11 mouse cellular contexts compared by ENCODE assay signal in genomic region chr7:45711316-45712021, GRCm38 (mm10). TPM values are rescaled to one million over a fixed set of nuclear protein-coding genes. Genes with fewer than 3 reads are reported as not detected.
DNase-seq lines count a peak whose midpoint lies in the region; ATAC-seq and TF ChIP-seq lines count a peak whose summit lies in the region.
"Had no signal": no experiment of that assay in that cellular context is flagged by ENCODE, and none has a peak within 500 bp of the region (broad histone marks: within the 10 kb centered on the region; RNA-seq: fewer than 3 reads in every experiment).

No protein-coding gene starts in this region.

- 0 out of 2 replicates have a peak, but pooled peaks have one; percentile 25 for TF ChIP-seq POLR2A in olfactory bulb, adult 2 months (IDR thresholded peaks at IDR 0.05; ENCODE audit: insufficient read depth, low read depth, low read length)

- H3K4me3 ChIP-seq in hindbrain, embryonic 10.5 days, result 0 out of 2 replicates have a peak overlapping the region, but pooled peaks have one; percentile 5
- H3K4me3 ChIP-seq in hindbrain, postnatal 0 days (ENCODE audit: low read length), result no peak overlapping the region
- H3K4me3 ChIP-seq in midbrain, embryonic 10.5 days, result peak overlapping the region; percentile 9; the same call in 1 of the 2 replicates
- H3K4me3 ChIP-seq in midbrain, embryonic 15.5 days, result no peak overlapping the region
- H3K4me3 ChIP-seq in olfactory bulb, adult 2 months (ENCODE audit: insufficient read depth, low read depth, low read length), result no peak overlapping the region

- H3K27me3 ChIP-seq in hindbrain, embryonic 10.5 days (ENCODE audit: insufficient read depth, poor library complexity, severe bottlenecking), result no peaks in the 10 kb centered on the region
- H3K27me3 ChIP-seq in hindbrain, postnatal 0 days (ENCODE audit: insufficient read depth, low read length), result no peaks in the 10 kb centered on the region
- H3K27me3 ChIP-seq in midbrain, embryonic 10.5 days (ENCODE audit: low read depth, poor library complexity, severe bottlenecking), result no peaks in the 10 kb centered on the region
- no peaks in the 10 kb centered on the region for H3K27me3 ChIP-seq in midbrain, embryonic 15.5 days (replicated peaks)
- H3K27me3 ChIP-seq: limb, embryonic 15.5 days had no signal

- H3K9ac ChIP-seq in hindbrain, postnatal 0 days (replicated peaks; ENCODE audit: low read length), result no peak overlapping the region
- no peak overlapping the region for H3K9ac ChIP-seq in midbrain, embryonic 15.5 days
- H3K9ac ChIP-seq: limb, embryonic 15.5 days had no signal

- H3K36me3 ChIP-seq in hindbrain, embryonic 10.5 days, result peaks cover 44% of the 10 kb centered on the region
- H3K36me3 ChIP-seq in hindbrain, postnatal 0 days (ENCODE audit: insufficient read depth, low read length), result peaks cover 27% of the 10 kb centered on the region
- peaks cover 45% of the 10 kb centered on the region for H3K36me3 ChIP-seq in midbrain, embryonic 10.5 days
- peaks cover 32% of the 10 kb centered on the region for H3K36me3 ChIP-seq in midbrain, embryonic 15.5 days (replicated peaks)

- no peak overlapping the region for H3K4me2 ChIP-seq in hindbrain, postnatal 0 days (ENCODE audit: low read depth, low read length)
- H3K4me2 ChIP-seq in midbrain, embryonic 15.5 days, result no peak overlapping the region
- H3K4me2 ChIP-seq: limb, embryonic 15.5 days had no signal

- no peak for TF ChIP-seq CTCF in hindbrain, postnatal 0 days (IDR thresholded peaks at IDR 0.05; ENCODE audit: low read depth)
- TF ChIP-seq CTCF in olfactory bulb, adult 2 months (IDR thresholded peaks at IDR 0.05; ENCODE audit: insufficient read depth, low read depth, low read length), result no peak

- WGBS in hindbrain, embryonic 10.5 days, result 92% methylated on average over 24 of the region's 24 CpGs
- WGBS in hindbrain, postnatal 0 days, result 86% methylated on average over 24 of the region's 24 CpGs
- 94% methylated on average over 24 of the region's 24 CpGs for WGBS in midbrain, embryonic 10.5 days
- WGBS in midbrain, embryonic 15.5 days, result 92% methylated on average over 24 of the region's 24 CpGs
- 78% methylated on average over 24 of the region's 24 CpGs for WGBS in olfactory bulb, adult 2 months

- H3K27ac ChIP-seq in hindbrain, embryonic 10.5 days, result no peak overlapping the region
- H3K27ac ChIP-seq in hindbrain, postnatal 0 days, result no peak overlapping the region
- no peak overlapping the region for H3K27ac ChIP-seq in midbrain, embryonic 10.5 days (replicated peaks)
- H3K27ac ChIP-seq in midbrain, embryonic 15.5 days, result no peak overlapping the region
- H3K27ac ChIP-seq in olfactory bulb, adult 2 months (ENCODE audit: insufficient read depth, low read depth, low read length), result no peak overlapping the region
- H3K27ac ChIP-seq: limb, embryonic 15.5 days had no signal

- peak; percentile 55 for DNase-seq in cerebellum, adult 11-12 months
- DNase-seq in hindbrain, embryonic 10.5 days (ENCODE audit: low spot score), result no peak
- DNase-seq in hindbrain, postnatal 0 days (ENCODE audit: low spot score), result no peak
- DNase-seq in midbrain, embryonic 10.5 days (ENCODE audit: low spot score), result no peak
- DNase-seq in B cell, adult 2 months, result no peak
- DNase-seq: right cerebral cortex, postnatal 4 days had no signal

- peaks cover 73% of the 10 kb centered on the region for H3K4me1 ChIP-seq in hindbrain, embryonic 10.5 days (replicated peaks)
- peaks cover 39% of the 10 kb centered on the region for H3K4me1 ChIP-seq in hindbrain, postnatal 0 days (ENCODE audit: insufficient read depth, low read length)
- H3K4me1 ChIP-seq in midbrain, embryonic 10.5 days, result peaks cover 71% of the 10 kb centered on the region
- H3K4me1 ChIP-seq in midbrain, embryonic 15.5 days, result peaks cover 70% of the 10 kb centered on the region
- H3K4me1 ChIP-seq in olfactory bulb, adult 2 months (ENCODE audit: control insufficient read depth, insufficient read depth, low read length), result peaks cover 76% of the 10 kb centered on the region

- ATAC-seq in cerebellum, adult (ENCODE audit: insufficient number of reproducible peaks, low FRiP score, low TSS enrichment), result no peak
- ATAC-seq in hindbrain, postnatal 0 days, result no peak
- ATAC-seq in midbrain, embryonic 15.5 days (replicated peaks), result no peak
- ATAC-seq: forebrain, embryonic 14.5 days had no signal

- H3K9me3 ChIP-seq in hindbrain, embryonic 10.5 days, result no peaks in the 10 kb centered on the region
- no peaks in the 10 kb centered on the region for H3K9me3 ChIP-seq in hindbrain, postnatal 0 days (ENCODE audit: low read length)
- no peaks in the 10 kb centered on the region for H3K9me3 ChIP-seq in midbrain, embryonic 10.5 days (replicated peaks)
- H3K9me3 ChIP-seq in midbrain, embryonic 15.5 days, result no peaks in the 10 kb centered on the region
- H3K9me3 ChIP-seq: limb, embryonic 15.5 days had no signal

RNA-seq across cellular contexts. Expression of gene Rpl18, which starts 3.8 kb away (rescaled TPM):
- polyA plus RNA-seq in hindbrain, embryonic 10.5 days (2016; fragmentation: Nextera tagmentation; extraction: Ambion mirVana), result 1,010 and 1,126 TPM in 2 replicates
- total RNA-seq in hindbrain, postnatal 0 days (2014; rRNA removed), result 999 and 1,175 TPM in 2 replicates
- polyA plus RNA-seq in hindbrain, postnatal 0 days (2015; fragmentation: Nextera tagmentation; extraction: Ambion mirVana), result 519 and 535 TPM in 2 replicates
- polyA plus RNA-seq in midbrain, embryonic 10.5 days (2016; fragmentation: Nextera tagmentation; extraction: Ambion mirVana), result 965 and 1,116 TPM in 2 replicates
- polyA plus RNA-seq in midbrain, embryonic 15.5 days (2015; fragmentation: Nextera tagmentation; extraction: Ambion mirVana), result 537 and 538 TPM in 2 replicates
- not detected in 2 replicates for polyA plus RNA-seq in olfactory bulb, adult 2 months (2012; ENCODE audit: insufficient read depth, insufficient read length, low replicate concordance, missing spikeins)

RNA-seq across cellular contexts. Expression of gene Sphk2, which starts 6.3 kb away (rescaled TPM):
- polyA plus RNA-seq in hindbrain, embryonic 10.5 days (2016; fragmentation: Nextera tagmentation; extraction: Ambion mirVana), result 33.6 and 35.5 TPM in 2 replicates
- total RNA-seq in hindbrain, postnatal 0 days (2014; rRNA removed), result 27.4 and 31.6 TPM in 2 replicates
- 17.8 and 18.5 TPM in 2 replicates for polyA plus RNA-seq in hindbrain, postnatal 0 days (2015; fragmentation: Nextera tagmentation; extraction: Ambion mirVana)
- polyA plus RNA-seq in midbrain, embryonic 10.5 days (2016; fragmentation: Nextera tagmentation; extraction: Ambion mirVana), result 32.3 and 32.8 TPM in 2 replicates
- 24.5 and 26.4 TPM in 2 replicates for polyA plus RNA-seq in midbrain, embryonic 15.5 days (2015; fragmentation: Nextera tagmentation; extraction: Ambion mirVana)
- polyA plus RNA-seq in olfactory bulb, adult 2 months (2012; ENCODE audit: insufficient read depth, insufficient read length, low replicate concordance, missing spikeins), result not detected in 2 replicates

RNA-seq across cellular contexts. Expression of gene Dbp, which starts 6.6 kb away (rescaled TPM):
- polyA plus RNA-seq in hindbrain, embryonic 10.5 days (2016; fragmentation: Nextera tagmentation; extraction: Ambion mirVana), result 3.0 and 3.4 TPM in 2 replicates
- total RNA-seq in hindbrain, postnatal 0 days (2014; rRNA removed), result 4.2 and 12.2 TPM in 2 replicates
- polyA plus RNA-seq in hindbrain, postnatal 0 days (2015; fragmentation: Nextera tagmentation; extraction: Ambion mirVana), result 4.6 and 5.3 TPM in 2 replicates
- 2.1 and 2.9 TPM in 2 replicates for polyA plus RNA-seq in midbrain, embryonic 10.5 days (2016; fragmentation: Nextera tagmentation; extraction: Ambion mirVana)
- polyA plus RNA-seq in midbrain, embryonic 15.5 days (2015; fragmentation: Nextera tagmentation; extraction: Ambion mirVana), result 3.3 and 3.8 TPM in 2 replicates
- 386 TPM in 1 of 2 replicates, not detected in the other for polyA plus RNA-seq in olfactory bulb, adult 2 months (2012; ENCODE audit: insufficient read depth, insufficient read length, low replicate concordance, missing spikeins)

RNA-seq across cellular contexts. Expression of gene Fam83e, which starts 9.5 kb away (rescaled TPM):
- 1.6 and 1.8 TPM in 2 replicates for polyA plus RNA-seq in hindbrain, embryonic 10.5 days (2016; fragmentation: Nextera tagmentation; extraction: Ambion mirVana)
- 0.11 and 0.16 TPM in 2 replicates for total RNA-seq in hindbrain, postnatal 0 days (2014; rRNA removed)
- 0.09 and 0.25 TPM in 2 replicates for polyA plus RNA-seq in hindbrain, postnatal 0 days (2015; fragmentation: Nextera tagmentation; extraction: Ambion mirVana)
- 1.7 and 2.0 TPM in 2 replicates for polyA plus RNA-seq in midbrain, embryonic 10.5 days (2016; fragmentation: Nextera tagmentation; extraction: Ambion mirVana)
- polyA plus RNA-seq in midbrain, embryonic 15.5 days (2015; fragmentation: Nextera tagmentation; extraction: Ambion mirVana), result 0.54 and 0.74 TPM in 2 replicates
- polyA plus RNA-seq in olfactory bulb, adult 2 months (2012; ENCODE audit: insufficient read depth, insufficient read length, low replicate concordance, missing spikeins), result not detected in 2 replicates

RNA-seq across cellular contexts. Expression of gene Car11, which starts 11.8 kb away (rescaled TPM):
- 8.3 and 13.0 TPM in 2 replicates for polyA plus RNA-seq in hindbrain, embryonic 10.5 days (2016; fragmentation: Nextera tagmentation; extraction: Ambion mirVana)
- 89.4 and 91.0 TPM in 2 replicates for total RNA-seq in hindbrain, postnatal 0 days (2014; rRNA removed)
- 76.9 and 78.2 TPM in 2 replicates for polyA plus RNA-seq in hindbrain, postnatal 0 days (2015; fragmentation: Nextera tagmentation; extraction: Ambion mirVana)
- 4.6 and 4.9 TPM in 2 replicates for polyA plus RNA-seq in midbrain, embryonic 10.5 days (2016; fragmentation: Nextera tagmentation; extraction: Ambion mirVana)
- 70.7 and 73.8 TPM in 2 replicates for polyA plus RNA-seq in midbrain, embryonic 15.5 days (2015; fragmentation: Nextera tagmentation; extraction: Ambion mirVana)
- not detected in 2 replicates for polyA plus RNA-seq in olfactory bulb, adult 2 months (2012; ENCODE audit: insufficient read depth, insufficient read length, low replicate concordance, missing spikeins)

Comparison
In these comparisons a context has a peak if more than half of its experiments do, and no peak if none do; other contexts are left out.
1. H3K4me3 ChIP-seq: peak in hindbrain, embryonic 10.5 days (single experiment) and midbrain, embryonic 10.5 days (single experiment); none in hindbrain, postnatal 0 days (single experiment), midbrain, embryonic 15.5 days (single experiment) and olfactory bulb, adult 2 months (single experiment).